19 mouse cellular contexts compared by ENCODE assay signal in the genomic region with DNA sequence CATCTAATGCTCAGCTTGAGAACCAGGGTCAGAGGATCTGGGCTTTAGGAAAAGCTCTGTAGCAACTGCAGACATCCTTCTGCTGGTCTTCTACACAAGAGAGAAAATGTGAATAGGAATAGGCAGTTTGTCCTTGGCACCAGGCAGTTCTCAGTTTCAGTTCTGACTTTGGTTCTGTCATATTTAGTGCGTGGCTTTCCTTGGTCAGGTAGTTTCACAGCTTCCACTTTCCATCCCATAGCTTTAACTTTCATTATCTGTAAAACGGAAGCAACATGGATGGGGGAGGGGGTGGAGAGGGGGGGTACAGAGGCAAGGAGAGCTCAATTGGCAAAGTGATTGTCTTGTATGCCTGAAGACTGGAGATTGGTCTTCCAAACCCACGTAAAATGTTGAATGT.
"Had no signal": no experiment of that assay in that cellular context is flagged by ENCODE, and none has a peak within 500 bp of the region (broad histone marks: within the 10 kb centered on the region; RNA-seq: fewer than 3 reads in every experiment).

No protein-coding gene starts in this region.

- H3K4me1 ChIP-seq: liver, embryonic 13.5 days; megakaryocyte, embryonic 14.5 days; neural tube, embryonic 12.5 days had no signal

- DNase-seq: kidney, adult 18-20 months; kidney, adult 9 months; kidney, postnatal 14 days; layer of hippocampus, adult 9-11 months; layer of hippocampus, postnatal 36 days; liver, embryonic 13.5 days; lung, adult 2 months; lung, postnatal 14 days; lung, postnatal 4 days; midbrain, embryonic 14.5 days; retina, postnatal 1 day; thymus, adult 18-20 months; thymus, postnatal 14 days had no signal

- ATAC-seq: intestine, embryonic 16.5 days had no signal

- H3K27me3 ChIP-seq: liver, embryonic 13.5 days; megakaryocyte, embryonic 14.5 days; neural tube, embryonic 12.5 days; neural tube, embryonic 15.5 days had no signal

- H3K27ac ChIP-seq: layer of hippocampus, adult 2 months; left cerebral cortex, adult 2 months; liver, embryonic 13.5 days; neural tube, embryonic 12.5 days; neural tube, embryonic 15.5 days had no signal

- H3K4me3 ChIP-seq: layer of hippocampus, adult 2 months; left cerebral cortex, adult 2 months; liver, embryonic 13.5 days; megakaryocyte, embryonic 14.5 days; neural tube, embryonic 12.5 days; neural tube, embryonic 15.5 days had no signal
